Mouse (Mus musculus) c-Kit-negative CD71-positive TER-119-positive erythroid progenitor cells, embryonic 14.5 days (primary cell): ENCODE results near the gene Slc5a5.

Source experiments
- DNase-seq: peaks from one replicate; pipeline ENCODE4 v3.0.0-alpha.2; 2013; ENCODE audit warnings: low read depth, low spot score

Gene Slc5a5

DNA sequence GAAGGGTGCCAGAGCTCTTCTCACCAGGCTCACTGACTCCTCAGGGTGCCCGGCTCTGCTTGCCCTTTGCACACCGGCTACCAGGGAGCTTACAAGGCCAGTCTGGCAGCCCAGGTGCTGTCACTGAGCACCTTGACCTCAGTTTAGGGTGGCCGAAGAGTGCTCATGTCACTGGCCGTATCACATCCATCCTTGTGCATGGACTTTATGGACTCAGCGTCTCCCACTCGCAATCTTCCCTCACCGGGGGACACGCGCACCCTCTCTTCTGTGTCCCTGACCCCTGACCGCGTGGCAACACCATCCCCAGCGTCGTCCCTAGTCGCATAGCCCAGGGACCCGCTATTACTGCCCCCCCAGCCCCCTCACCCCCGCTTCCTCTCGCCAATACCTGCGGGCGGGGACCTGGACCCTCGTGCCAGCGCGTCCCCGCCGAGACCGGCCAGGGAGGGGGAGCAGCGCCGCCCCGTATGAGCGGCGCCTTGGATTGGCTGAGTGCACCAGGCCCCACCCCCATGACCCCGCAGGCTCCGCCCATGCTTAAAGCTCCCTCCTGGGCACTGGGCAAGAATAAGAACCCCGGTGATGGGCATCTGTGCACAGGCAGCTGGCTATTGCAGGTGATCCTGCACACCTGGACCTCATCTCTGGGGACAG lies 35.9 kb downstream of the Slc5a5 start:
- DNase-seq = no peak

DNA sequence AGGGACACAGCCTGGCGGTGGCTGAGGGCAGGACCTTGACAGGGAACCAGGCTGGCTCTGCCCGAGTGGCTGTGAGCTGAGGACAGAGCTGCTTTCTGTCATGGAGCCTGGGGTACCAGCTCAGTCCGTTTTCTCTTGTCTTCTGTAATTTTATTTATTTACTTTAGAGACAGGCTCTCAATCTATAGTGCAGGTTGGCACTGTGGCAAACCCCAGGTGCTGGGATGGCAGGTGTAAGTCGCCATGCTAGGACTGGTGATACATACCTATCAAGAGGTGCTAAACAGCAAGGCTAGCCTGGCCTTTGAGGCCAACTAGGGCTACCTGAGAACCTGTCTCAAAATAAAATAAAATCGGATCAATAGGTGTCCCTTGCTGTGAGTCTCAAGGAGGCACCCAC lies 36.5 kb downstream of the Slc5a5 start:
- DNase-seq = no peak

DNA sequence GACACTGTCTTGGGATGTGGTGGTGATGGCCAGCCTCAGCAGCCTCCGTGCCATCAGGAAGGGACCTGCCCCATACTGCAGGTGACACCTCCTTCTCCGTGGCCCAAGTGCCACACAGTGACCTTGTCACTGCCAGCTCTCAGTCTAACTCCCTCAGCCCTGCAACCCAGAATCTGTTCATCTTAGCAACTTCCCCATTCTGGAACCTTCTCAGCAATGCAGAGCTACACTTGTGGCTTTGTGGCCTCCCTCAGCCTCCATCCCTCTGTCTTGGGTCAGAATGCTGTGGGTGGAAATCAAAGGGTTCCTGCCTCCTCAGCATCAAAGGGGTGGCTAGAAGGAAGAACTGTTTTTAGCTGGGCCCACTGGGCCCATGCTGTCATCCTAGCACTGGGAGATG lies 38.7 kb downstream of the Slc5a5 start:
- DNase-seq = no peak

DNA sequence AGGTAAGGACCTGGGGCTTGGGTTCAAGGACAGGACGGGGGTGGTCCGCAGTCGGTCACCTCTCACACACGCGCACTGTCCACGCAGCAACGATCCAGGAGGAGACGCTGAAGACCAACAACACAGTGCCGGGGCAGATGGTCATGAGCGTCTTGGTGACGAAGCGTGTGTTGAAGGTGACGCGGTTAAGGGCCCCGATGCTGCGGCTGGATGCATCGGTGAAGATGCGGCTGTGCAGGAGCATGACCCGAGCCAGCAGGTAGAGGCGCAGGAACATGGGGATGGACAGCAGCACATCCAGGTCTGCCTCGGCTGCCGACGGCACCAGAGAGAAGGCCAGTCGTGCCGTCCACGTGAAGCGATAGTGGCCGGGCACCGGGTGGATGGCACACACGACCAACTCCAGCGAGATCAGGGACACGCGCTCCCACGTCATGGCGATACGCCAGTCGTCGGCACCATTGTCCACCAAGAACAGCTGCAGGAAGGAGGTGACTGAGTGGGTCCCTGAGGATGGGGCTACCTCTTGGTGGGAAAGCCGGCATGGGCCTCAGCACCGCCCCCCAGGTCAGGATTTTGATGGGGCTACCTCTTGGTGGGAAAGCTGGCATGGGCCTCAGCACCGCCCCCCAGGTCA lies 39.8 kb downstream of the Slc5a5 start:
- no peak for DNase-seq

DNA sequence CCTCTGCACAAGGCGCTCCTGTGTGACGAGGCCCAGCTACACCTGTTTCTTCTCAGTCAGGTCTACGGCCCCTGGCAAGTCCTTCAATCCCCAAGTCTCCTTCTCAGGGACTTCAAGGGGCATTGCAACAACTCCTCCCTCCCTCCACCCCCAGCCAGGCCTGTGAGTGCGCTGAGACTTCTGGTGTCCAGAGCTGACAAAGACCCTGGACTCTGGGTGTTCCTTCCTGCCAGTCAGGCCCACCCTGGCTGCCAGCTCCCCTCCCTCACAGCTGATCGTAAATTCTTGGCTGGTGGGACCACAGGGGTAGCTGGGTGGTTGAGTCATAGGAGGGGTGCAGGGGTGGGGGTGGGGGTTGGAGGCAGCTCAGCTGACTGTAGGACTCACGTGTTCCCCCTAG lies 40.7 kb downstream of the Slc5a5 start:
- DNase-seq = no peak

DNA sequence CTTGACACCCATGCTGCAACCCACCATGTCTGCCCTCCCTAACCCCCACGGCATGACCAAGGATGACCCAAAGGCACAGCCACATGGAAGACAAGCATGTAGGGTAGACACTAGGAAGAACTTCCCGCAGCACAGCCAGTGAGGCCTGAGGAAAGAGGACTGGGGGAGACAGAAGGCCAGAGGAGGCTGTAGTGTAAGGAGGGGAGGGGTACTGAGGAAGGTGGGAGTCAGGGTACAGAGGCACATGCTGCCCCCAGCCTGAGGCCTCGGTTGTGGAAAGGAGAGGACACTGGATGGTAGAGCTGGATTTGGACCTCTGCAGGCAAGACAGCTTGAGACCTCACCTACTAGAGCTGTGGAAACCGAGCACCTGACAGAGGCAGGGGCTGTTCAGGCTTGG lies 41.6 kb downstream of the Slc5a5 start:
- DNase-seq = no peak

DNA sequence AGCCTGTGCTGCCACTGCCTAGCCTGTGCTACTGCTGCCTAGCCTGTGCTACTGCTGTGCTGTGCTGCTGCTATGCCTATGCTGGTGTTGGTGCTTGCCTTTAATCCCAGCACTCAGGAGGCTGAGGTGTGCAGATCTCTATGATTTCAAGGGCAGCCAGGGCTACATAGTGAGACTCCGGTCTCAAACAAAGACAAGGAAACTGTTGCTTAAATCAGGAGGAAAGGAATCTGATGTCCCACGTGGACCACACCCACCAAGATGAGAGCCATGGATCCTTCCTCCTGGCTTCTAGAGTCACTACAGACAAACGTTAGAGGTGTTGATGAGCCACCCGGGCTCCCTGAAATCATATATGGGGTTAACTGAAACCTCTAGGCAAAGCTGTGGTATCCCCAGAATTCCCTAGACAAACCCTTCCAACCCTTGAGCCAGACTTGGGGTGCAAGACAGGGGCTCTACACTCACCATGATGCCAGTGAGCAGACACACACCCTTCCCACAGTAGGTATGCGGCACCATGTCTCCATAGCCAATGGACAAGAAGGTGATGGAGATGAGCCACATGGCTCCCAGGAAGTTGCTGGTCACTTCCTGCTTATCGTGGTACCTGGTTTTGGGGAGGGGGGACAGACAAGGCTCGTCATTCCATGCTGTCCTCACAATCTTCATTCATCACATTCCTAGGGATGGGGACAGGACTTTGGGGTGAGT lies 42.3 kb downstream of the Slc5a5 start:
- no peak for DNase-seq

DNA sequence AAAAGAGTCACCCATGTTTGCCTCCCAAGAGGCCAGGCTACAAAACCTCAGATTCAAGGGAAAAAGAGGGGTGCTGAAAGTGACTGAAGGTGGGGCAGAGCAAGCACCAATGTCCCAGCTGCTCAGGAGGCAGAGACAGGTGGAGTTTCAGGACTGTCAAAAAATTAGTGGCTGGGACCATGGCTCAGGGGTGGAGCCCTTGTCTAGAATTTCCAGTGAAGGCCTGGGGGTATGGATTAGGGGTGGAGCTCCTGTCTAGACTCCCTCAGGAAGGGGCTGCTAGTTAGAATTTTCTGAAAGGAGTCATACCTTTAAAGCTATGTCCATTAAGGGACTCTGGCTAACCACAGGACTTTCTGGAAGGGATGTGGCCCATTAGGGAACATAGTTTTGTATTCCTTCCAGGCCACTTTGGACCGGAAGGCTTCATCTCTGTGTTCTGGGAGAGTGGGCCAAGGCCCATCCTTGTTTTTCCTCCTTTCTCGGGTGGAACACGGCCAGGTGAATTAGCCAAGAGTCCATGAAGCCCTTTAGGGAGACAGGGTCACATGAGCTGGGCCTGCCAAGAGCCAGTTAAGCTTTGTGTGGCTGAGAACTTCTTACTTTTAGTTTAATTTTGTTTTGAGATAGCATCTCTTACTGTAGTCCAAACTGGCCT lies 43.1 kb downstream of the Slc5a5 start:
- DNase-seq = no peak

DNA sequence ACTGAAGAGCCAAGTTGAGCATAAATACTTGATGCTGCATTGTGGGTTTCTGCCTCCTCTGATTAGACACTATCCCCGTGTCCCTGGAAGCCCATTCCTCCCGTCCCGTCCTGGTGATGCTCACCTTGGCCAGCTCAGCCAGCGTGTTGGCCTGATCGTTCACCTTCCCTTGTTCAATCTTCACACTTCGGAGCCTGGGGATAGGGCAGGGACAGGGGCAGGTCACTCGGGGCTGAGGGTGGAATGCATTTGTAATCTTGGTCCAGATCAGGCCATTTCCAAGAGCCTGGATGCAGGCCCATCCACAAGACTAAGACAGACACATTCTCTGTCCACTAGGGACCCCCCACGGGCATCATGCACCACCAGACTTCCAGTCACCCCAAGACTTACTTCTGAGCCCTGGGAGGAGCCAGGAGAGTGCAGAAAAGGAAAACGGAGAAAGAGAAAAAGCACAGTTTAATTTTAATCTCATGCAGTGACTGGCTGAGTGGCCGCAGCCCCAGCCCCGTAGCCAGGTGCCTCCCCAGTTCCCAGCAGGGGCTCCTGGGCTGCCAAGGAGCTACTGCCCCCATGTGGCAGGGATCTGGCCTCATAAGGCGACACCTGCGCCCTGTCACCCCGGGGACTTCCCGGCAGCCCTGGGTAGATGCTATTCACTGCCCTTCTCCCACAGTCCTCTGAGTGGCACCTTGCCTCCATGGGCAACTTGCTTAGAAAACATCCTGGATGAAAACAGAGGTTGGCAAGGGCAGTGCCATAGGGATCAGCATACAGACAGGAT lies 46.0 kb downstream of the Slc5a5 start:
- DNase-seq = no peak

DNA sequence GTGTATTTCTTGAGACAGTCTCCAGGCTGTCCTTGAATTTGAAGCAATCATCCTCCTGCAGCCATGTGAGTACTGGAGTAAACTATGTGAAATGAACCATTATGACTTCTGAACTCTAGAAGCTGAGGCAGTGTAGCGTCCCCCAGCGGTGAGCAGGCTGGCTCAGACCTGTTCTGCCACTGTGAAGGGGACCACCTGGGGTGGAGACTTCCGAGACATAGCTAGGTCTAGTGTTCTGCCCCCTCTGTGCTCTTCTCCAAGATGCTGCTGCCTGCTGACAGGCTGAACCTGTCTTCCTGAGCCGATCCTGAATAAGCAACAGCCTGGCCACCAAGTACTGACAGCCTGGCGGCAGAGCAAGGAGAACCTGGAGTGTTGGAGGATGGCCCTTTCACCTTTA lies 47.4 kb downstream of the Slc5a5 start:
- no peak for DNase-seq

DNA sequence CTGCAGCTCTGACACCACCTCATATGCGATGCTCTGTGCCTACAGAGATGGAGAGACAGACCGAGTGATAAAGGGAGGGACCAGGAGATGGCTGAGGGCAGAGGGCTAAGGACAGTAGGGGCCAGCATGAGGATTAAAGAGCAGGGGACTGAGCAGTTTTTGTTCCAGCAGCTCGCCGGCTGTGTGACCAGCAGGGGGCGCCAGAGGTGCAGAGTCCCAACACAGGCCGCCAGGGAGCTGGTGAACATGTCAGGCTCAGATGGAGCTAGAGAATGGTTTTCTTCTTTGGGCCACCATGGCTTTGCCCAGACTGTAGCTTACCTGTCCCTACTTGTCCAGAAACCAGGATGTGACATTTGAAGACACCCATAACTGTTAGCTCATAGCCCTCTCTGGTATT lies 48.0 kb downstream of the Slc5a5 start:
- peak; percentile 90 for DNase-seq

DNA sequence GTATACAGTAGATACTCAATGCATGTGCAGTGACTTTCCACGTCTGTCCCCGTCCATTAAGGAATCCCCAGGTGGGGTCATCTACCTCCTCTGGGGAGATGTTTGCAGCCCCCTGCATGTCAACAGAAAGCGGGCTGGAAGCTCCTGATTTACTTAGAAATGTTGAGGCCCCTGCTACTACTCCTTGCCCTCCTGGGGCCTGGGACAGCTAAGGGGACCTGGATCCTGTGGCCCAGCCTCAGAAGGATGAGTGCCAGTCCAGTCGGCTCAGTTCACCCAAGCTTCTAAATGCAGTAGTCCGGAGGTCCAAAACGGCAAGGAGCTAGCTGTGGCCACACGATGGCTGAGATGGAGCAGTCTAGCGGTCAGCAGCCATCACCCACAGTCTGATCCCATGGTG lies 48.6 kb downstream of the Slc5a5 start:
- DNase-seq = no peak

DNA sequence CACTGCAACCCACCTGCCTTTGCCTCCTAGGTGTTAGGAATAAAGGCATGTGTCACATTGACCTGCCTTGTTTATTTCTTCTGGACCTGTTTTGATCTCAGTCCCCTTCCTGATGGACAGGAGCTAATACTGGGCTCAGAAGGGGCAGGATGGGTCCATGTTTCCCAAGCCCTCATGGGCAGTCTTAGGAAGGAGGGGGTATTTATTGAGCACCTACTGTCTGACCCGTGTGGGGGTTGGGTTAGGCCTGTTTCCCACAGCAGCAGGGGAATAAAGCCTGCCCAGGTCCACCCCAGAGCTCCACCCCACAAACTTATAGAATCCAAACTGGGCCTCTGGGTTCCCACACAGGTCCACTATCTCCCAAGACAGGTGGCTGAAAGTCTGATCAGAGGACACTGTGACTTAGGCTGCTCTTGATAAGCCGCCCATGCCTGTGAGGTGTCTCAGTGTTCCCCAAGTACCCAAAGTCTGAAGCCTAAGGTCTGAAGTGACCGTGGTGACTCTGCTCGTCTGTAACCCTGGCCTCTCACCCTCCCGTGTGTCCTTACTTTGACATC lies 49.3 kb downstream of the Slc5a5 start:
- peak; percentile 87 for DNase-seq

DNA sequence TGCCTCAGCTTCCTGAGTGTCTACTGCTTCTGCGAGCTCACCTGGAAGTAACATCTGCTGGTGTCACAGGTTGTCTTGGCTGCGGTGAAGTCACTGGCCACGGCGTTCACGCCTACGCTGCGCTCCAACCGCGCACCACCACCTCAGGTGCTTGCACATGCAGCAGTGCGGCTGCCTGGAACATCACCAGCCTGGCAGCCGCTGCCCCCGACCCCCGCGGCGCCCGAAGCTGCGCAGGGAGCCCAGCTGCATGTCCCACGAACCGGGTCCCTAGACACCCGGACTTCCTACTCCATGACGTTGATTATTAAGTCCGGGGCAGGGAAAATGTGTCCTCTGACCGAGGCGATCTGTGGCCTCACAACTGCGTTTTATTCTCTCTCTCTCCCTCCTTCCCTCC lies 50.1 kb downstream of the Slc5a5 start:
- DNase-seq = no peak

DNA sequence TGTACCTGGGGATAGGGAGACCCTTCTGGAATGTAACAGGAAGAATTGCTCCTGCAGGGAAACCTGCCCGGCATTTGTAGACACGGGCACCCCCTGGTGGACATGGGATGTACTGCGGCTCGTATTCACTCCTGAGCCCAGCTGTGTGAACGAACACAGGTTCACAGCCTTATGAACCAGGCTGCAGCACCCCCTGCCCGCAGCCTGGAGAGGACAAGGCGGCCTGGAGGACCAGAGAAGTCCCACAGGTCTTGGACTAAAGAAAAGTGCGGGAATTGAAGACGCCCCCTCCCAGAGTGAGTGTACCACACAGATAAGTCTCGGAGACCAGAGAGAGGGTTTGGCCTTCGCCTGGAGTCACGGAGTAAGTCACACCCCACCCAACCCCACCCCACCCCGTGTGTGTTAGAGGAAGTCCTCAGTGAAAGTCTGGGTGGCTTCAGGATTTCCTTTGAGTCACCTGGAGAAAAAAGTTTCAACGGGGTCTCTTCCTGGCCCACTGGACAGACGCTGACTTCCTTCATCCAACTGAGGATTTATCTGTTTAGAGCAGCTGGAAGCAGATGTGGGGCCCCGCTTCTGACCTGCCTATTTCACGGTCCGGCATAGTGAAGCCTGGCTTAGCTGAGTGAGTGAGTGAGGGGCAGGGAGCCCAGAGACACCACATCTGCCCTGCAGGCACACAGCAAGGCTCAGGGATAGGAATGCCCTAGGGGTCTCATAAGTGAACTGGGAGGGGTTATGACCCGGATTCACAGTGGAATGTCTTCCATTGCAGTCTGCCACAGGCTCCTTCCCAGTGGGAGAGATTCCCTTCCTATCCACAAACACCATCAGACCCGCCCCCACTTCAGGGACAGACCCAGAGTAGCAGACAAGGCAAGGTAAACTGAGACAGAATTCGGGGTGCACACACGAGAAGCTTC lies 51.1 kb downstream of the Slc5a5 start:
- DNase-seq = peak; percentile 91

DNA sequence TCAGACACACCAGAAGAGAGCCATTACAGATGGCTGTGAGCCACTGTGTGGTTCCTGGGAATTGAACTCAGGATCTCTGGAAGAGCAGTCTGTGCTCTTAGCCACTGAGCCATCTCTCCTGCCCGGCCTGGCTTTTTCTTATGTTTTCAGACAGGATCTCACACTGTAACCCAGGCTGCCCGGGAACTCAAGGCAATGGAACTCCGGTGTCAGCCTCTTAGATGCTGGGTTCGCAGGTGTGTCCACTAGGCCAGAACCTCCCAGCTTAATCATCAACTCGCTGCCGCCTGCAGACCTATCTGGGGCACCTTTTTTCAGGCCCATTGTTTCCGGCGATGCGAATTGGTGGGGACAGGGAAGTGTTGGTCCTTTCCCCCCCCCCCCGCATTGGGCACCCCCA lies 52.0 kb downstream of the Slc5a5 start:
- DNase-seq = no peak

DNA sequence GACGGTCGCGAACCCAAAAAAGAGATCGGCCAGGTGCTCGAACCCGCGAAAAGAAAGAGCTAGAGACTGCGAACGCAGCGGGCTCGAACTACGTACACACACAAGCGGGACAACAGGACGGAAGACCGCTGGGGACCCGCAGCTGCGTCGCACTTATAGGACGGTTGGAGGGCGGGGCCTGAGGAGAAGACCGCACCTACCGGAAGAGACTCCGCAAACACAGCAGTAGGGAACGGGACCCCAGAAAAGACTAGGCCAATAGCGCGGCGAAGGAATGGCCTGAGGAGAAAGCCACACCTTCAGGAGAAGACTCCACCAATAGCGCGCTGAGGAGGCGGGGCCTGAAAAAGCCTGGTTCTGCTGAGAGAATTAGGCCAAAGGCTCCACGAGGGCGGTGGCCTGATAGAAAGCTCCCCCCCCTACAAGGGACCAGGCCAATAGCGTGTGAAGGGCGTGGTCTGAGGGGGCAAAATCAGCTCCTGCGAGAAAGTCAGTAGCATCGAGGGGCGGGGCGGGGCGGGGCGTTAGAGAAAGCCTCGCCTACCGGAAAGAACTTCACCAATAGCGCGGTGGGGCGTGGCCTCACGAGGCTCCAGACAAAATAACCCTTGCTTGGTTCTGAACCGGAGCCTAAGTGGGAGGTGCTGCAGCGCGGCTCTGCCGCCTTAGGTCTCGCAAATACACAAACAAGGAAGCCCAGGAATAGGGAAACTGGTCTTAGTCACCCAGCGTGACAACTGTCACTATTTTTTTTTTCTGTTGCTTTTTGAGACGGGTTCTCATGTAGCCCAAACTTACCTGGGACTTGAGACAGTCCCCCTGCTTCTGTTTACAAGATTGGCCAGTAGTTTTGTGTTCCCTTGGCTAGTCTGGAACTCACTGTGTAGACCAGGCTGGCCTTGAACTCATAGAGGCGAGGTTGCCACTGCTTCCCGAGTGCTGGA lies 52.9 kb downstream of the Slc5a5 start, which contains the start of gene Arrdc2:
Gene Arrdc2, minus strand, starts transcription at position 313 of the 944 bp plus-strand sequence.
- peak; percentile 100 for DNase-seq

DNA sequence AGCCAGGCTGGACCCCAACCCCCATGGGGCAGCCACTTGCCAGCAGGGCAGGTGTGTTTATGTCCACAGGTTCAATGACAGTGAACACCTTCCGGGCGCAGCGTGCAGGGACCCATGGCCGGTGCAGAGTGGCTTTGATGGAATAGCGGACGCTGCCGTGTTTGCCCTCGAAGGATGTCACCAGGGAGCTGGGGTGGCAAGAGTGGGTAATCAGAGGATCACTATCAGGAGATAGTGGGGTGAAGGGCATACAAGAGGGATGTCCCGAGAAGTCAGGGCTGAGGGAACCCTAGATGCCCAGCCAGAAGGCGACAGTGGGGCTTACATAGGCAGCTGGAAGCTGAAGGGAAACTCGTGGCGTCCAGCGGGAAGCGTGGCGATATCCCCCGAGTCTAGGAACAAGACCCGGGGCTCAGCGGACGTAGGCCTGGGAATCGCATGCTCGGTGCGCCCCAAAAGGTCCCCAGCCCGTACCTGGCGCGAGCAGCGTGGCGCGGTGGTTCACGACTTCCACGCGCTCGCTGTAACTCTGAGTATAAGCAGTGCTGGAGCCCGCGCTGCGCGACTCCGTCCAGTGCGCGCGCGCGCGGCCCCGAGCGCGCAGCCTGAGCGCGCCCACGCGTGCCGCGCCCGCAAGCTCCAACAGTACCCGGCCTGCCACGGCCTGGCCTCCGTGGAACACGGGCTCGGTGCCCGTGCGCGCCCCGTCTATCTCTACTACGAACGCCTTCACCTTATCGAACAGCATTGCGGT lies 53.7 kb downstream of the Slc5a5 start:
- DNase-seq = no peak
